Comparison of ENCODE assay signal across 11 mouse cellular contexts in the genomic region with DNA sequence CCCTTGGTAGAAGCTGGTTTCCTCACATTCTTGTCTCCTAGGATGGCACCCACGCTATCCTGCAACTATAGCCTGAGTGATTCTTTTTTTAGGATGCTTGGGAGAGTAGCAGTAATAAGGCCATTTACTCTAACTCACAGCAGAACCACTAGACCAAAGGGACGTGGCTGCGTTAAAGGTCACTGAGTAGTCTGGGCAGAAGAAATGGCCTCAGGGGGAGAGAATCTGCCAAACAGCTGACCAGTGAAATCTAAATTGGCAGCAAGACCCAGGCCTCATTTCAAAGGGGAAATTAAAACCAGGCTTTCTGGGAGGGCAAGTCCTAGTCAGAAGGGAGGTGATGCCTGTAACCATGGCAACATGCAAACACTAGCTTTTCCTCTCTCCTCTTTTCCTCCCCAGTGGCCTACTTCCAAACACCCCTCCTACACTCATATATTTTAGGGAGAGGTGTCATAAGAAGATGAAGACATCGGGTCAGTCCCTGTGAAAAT.
DNase-seq lines count a peak whose midpoint lies in the region; ATAC-seq and TF ChIP-seq lines count a peak whose summit lies in the region.
"Had no signal": no experiment of that assay in that cellular context is flagged by ENCODE, and none has a peak within 500 bp of the region (broad histone marks: within the 10 kb centered on the region; RNA-seq: fewer than 3 reads in every experiment).

No protein-coding gene starts in this region.

- no peak overlapping the region for H3K4me2 ChIP-seq in heart, postnatal 0 days (ENCODE audit: low read depth, low read length)
- H3K4me2 ChIP-seq in limb, embryonic 13.5 days (replicated peaks): no peak overlapping the region
- H3K4me2 ChIP-seq: heart, embryonic 13.5 days; neural tube, embryonic 12.5 days had no signal

- no peaks in the 10 kb centered on the region for H3K27me3 ChIP-seq in heart, postnatal 0 days (ENCODE audit: control insufficient read depth, insufficient read depth, low read length)
- H3K27me3 ChIP-seq in limb, embryonic 13.5 days: no peaks in the 10 kb centered on the region
- H3K27me3 ChIP-seq: heart, embryonic 13.5 days; neural tube, embryonic 12.5 days; Patski had no signal

- ATAC-seq in heart, postnatal 0 days (ENCODE audit: insufficient read depth, low read depth): no peak; the same call in 1 of the 2 replicates
- ATAC-seq in limb, embryonic 13.5 days (ENCODE audit: low FRiP score, low read depth): peak; percentile 67; the same call in 1 of the 2 replicates
- ATAC-seq: Patski had no signal

- no peaks in the 10 kb centered on the region for H3K9me3 ChIP-seq in heart, postnatal 0 days (replicated peaks; ENCODE audit: control insufficient read depth, low read length)
- no peaks in the 10 kb centered on the region for H3K9me3 ChIP-seq in limb, embryonic 13.5 days
- H3K9me3 ChIP-seq: heart, embryonic 13.5 days; neural tube, embryonic 12.5 days had no signal

- no peak overlapping the region for H3K4me3 ChIP-seq in layer of hippocampus, adult 2 months
- no peak overlapping the region for H3K4me3 ChIP-seq in heart, postnatal 0 days (ENCODE audit: low read depth, low read length)
- H3K4me3 ChIP-seq in limb, embryonic 13.5 days: no peak overlapping the region
- H3K4me3 ChIP-seq: heart, embryonic 13.5 days; neural tube, embryonic 12.5 days had no signal

- 63% methylated on average over 4 of the region's 4 CpGs for WGBS in heart, postnatal 0 days
- WGBS in limb, embryonic 13.5 days: 24% methylated on average over 4 of the region's 4 CpGs

- H3K9ac ChIP-seq in heart, postnatal 0 days (replicated peaks; ENCODE audit: low read depth, low read length): no peak overlapping the region
- no peak overlapping the region for H3K9ac ChIP-seq in limb, embryonic 13.5 days
- H3K9ac ChIP-seq: heart, embryonic 13.5 days; neural tube, embryonic 12.5 days had no signal

- TF ChIP-seq EP300 in heart, postnatal 0 days (IDR thresholded peaks at IDR 0.05; ENCODE audit: low read depth): no peak

- peak overlapping the region; percentile 51; the same call in 1 of the 2 replicates for H3K27ac ChIP-seq in layer of hippocampus, adult 2 months
- H3K27ac ChIP-seq in heart, postnatal 0 days (ENCODE audit: low read depth): no peak overlapping the region
- H3K27ac ChIP-seq in limb, embryonic 13.5 days: no peak overlapping the region
- H3K27ac ChIP-seq: heart, embryonic 13.5 days; neural tube, embryonic 12.5 days had no signal

- peak; percentile 31 to 35 for DNase-seq in layer of hippocampus, adult 2 months (ENCODE audit: low spot score in 2 of 2)
- DNase-seq in layer of hippocampus, adult 9-10 months (ENCODE audit: low spot score): no peak
- DNase-seq in embryo, embryonic 11.5 days (ENCODE audit: low read depth, low spot score): peak; percentile 30
- peak; percentile 29 for DNase-seq in heart, postnatal 0 days (ENCODE audit: low spot score)
- DNase-seq in telencephalon, adult 2 months (ENCODE audit: low read depth, low spot score): peak; percentile 92
- no peak for DNase-seq in thymus, postnatal 10 days (ENCODE audit: low spot score in 2 of 2)
- no peak for DNase-seq in kidney, adult 11 months

- no peaks in the 10 kb centered on the region for H3K4me1 ChIP-seq in heart, postnatal 0 days (ENCODE audit: control insufficient read depth, insufficient read depth)
- H3K4me1 ChIP-seq in limb, embryonic 13.5 days: peaks cover 22% of the 10 kb centered on the region
- H3K4me1 ChIP-seq: heart, embryonic 13.5 days; neural tube, embryonic 12.5 days had no signal

- TF ChIP-seq CTCF in layer of hippocampus, adult 2 months (conservative IDR thresholded peaks at IDR 0.05): no peak
- TF ChIP-seq CTCF in heart, postnatal 0 days (IDR thresholded peaks at IDR 0.05; ENCODE audit: low read depth): no peak

- H3K36me3 ChIP-seq in heart, postnatal 0 days (replicated peaks; ENCODE audit: control insufficient read depth, insufficient read depth, low read length): no peaks in the 10 kb centered on the region
- no peaks in the 10 kb centered on the region for H3K36me3 ChIP-seq in limb, embryonic 13.5 days
- H3K36me3 ChIP-seq: heart, embryonic 13.5 days; neural tube, embryonic 12.5 days had no signal

Comparison
In these comparisons a context has a peak if more than half of its experiments do, and no peak if none do; other contexts are left out.
1. DNase-seq: peak in layer of hippocampus, adult 2 months (2 of 2), embryo, embryonic 11.5 days (single experiment), heart, postnatal 0 days (single experiment) and telencephalon, adult 2 months (single experiment); none in layer of hippocampus, adult 9-10 months (single experiment), thymus, postnatal 10 days (0 of 2) and kidney, adult 11 months (single experiment).